Mouse (Mus musculus) thymus, adult 2 months (tissue): ENCODE data around the gene Hoxa9.

ENCODE experiments used
- CTCF ChIP-seq: fragments of 200-500 bp; IDR thresholded peaks from 2 replicates; pipeline ENCODE4 v1.5.1; 2012; ENCODE audit warnings: mild to moderate bottlenecking, control low read depth, low read length, moderate library complexity, borderline replicate concordance; ENCODE audit not compliant: control insufficient read depth, poor library complexity, insufficient read depth; ENCODE audit errors: extremely low read depth
- POLR2A ChIP-seq: fragments of 200-500 bp; IDR thresholded peaks from 2 replicates; pipeline ENCODE4 v1.6.1; 2012; ENCODE audit warnings: mild to moderate bottlenecking, low read length, control low read depth, moderate library complexity; ENCODE audit not compliant: control insufficient read depth, poor library complexity, insufficient read depth; ENCODE audit errors: extremely low read depth

DNA sequence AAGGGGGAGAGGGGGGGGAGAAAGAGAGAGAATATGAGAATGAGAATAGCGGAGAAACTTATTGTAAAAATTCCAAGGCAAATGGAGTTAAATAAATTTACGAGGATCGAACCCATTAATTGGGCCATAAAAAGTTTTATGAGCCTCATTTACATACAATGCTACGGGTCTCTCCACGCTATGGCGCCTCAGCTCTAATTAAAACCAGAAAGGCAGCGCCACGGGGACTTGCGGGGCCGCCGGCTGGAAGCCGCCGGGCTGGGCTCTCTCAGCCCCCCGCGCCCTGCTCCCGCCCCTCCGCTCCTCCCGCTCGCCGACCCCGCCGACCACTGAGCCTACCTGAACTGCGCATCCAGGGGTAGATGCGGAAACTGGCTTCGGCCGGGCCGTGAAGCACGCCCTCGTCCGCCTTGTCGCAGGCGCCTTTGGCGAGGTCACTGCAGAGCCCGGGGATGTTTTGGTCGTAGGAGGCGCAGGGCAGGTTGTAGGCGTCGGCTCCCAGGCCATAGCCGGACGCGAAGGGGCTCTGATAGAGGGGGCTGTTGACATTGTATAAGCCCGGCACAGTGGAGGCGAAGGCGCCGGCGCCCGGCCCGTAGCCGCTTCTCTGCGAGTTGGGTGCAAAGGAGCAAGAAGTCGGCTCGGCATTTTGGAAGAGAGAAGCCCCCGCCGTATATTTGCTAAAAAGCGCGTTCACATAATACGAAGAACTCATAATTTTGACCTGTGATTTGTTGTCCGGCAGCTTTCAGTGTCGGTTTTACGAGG, 14.0 kb downstream of the Hoxa9 start:
- TF ChIP-seq POLR2A = no peak
- TF ChIP-seq CTCF = no peak
